Mouse (Mus musculus) liver, embryonic 14.5 days (tissue): ENCODE measurements around the gene Aebp2. TPM values are rescaled to one million over a fixed set of nuclear protein-coding genes. Genes with fewer than 3 reads are reported as not detected.

Experiments
- ATAC-seq: fragments of 200-750 bp; cut with Nextera tagmentation; 2 replicates; pipeline ENCODE4 v1.8.0; 2017; ENCODE audit warnings: moderate number of reproducible peaks, mild to moderate bottlenecking, moderate library complexity; ENCODE audit not compliant: insufficient read depth
- DNase-seq, 3 experiments: peaks; one replicate each; pipeline ENCODE4 v3.0.0-alpha.2; 2012 to 2013; ENCODE audit warnings: low read depth in 3 of 3, low spot score in 3 of 3
- H3K27ac ChIP-seq: fragments of 300-500 bp; sonication (generic); 2 replicates; pipeline ENCODE4 v1.5.1; 2014; ENCODE audit warnings: moderate library complexity, mild to moderate bottlenecking, control low read depth, inconsistent platforms
- H3K27me3 ChIP-seq: fragments of 300-500 bp; sonication (generic); 2 replicates; pipeline ENCODE4 v1.6.1; 2014; ENCODE audit warnings: mild to moderate bottlenecking, low read length, moderate library complexity; ENCODE audit not compliant: control insufficient read depth, insufficient read depth
- H3K36me3 ChIP-seq: fragments of 300-500 bp; sonication (generic); replicated peaks from 2 replicates; pipeline ENCODE4 v1.6.1; 2014; ENCODE audit warnings: low read depth; ENCODE audit not compliant: control insufficient read depth, insufficient read depth
- H3K4me1 ChIP-seq, 2 experiments: fragments of 200-500 bp in 1 of 2; fragments of 300-500 bp in 1 of 2; sonication (generic) in 1 of 2; replicated peaks; 2 replicates each; pipeline ENCODE4 v1.6.1; 2012 to 2014; ENCODE audit warnings: antibody characterized with exemption in 1 of 2, inconsistent platforms in 1 of 2, low read length in 1 of 2; ENCODE audit not compliant: control insufficient read depth in 2 of 2, insufficient read depth in 2 of 2
- H3K4me2 ChIP-seq: fragments of 300-500 bp; sonication (generic); 2 replicates; pipeline ENCODE4 v1.6.1; 2014; ENCODE audit warnings: low read depth, mild to moderate bottlenecking, control low read depth, moderate library complexity
- H3K4me3 ChIP-seq, 2 experiments: fragments of 200-500 bp in 1 of 2; fragments of 300-500 bp in 1 of 2; sonication (generic) in 1 of 2; 2 replicates each; pipeline ENCODE4 v1.5.1; 2012 to 2014; ENCODE audit warnings: low read depth in 2 of 2, low read length in 2 of 2, mild to moderate bottlenecking in 2 of 2, control low read depth in 1 of 2, inconsistent platforms in 1 of 2, moderate library complexity in 1 of 2; ENCODE audit not compliant: insufficient read depth in 1 of 2
- H3K9ac ChIP-seq: fragments of 300-500 bp; sonication (generic); replicated peaks from 2 replicates; pipeline ENCODE4 v1.6.1; 2014; ENCODE audit warnings: mild to moderate bottlenecking, control low read depth, moderate library complexity
- H3K9me3 ChIP-seq: fragments of 300-500 bp; sonication (generic); 2 replicates; pipeline ENCODE4 v1.6.1; 2016; ENCODE audit warnings: low read length, mixed read lengths; ENCODE audit not compliant: control insufficient read depth
- CTCF ChIP-seq: IDR thresholded peaks from 2 replicates; pipeline ENCODE4 v1.5.1; 2016; ENCODE audit warnings: antibody characterized with exemption, low read depth, control low read depth
- EP300 ChIP-seq: IDR thresholded peaks from 2 replicates; pipeline ENCODE4 v1.6.1; 2016; ENCODE audit warnings: antibody characterized with exemption, low read depth
- WGBS: fragments of 180-500 bp; shearing (Covaris S2); extraction: QIAGEN DNeasy Blood & Tissue Kit; methylation state at CpG from one replicate; pipeline ENCODE4 v1.1.7; 2014; ENCODE audit not compliant: insufficient replicate concordance; 5-methylcytosine and 5-hydroxymethylcytosine counted together
- polyA plus RNA-seq, 2 experiments: library from polyadenylated mRNA; depleted of rRNA in 1 of 2; stranded (reverse) in 1 of 2; unstranded in 1 of 2; fragments of >200 nt; fragmentation: Nextera tagmentation in 1 of 2; extraction: Ambion mirVana in 1 of 2; gene quantifications; 2 replicates each; pipeline versions ENCODE4 v1.2.1 to v1.2.3; 2012 to 2014

Gene Aebp2
- polyA plus RNA-seq, 2 experiments, result 3.3 to 10.7 TPM

- ATAC-seq, result peak; percentile 3; the same call in 1 of the 2 replicates
- TF ChIP-seq CTCF, result no peak
- no peak for TF ChIP-seq EP300
- Histone ChIP-seq H3K27ac (peak overlapping the region; percentile 62; the same call in 1 of the 2 replicates), H3K36me3 (no peaks in the 10 kb centered on the region), H3K4me1 (peaks cover 7 to 13% of the 10 kb centered on the region in 2 experiments), H3K4me2 (peak overlapping the region; percentile 85), H3K4me3 (peak overlapping the region; percentile 80 to 90), H3K27me3 (no peaks in the 10 kb centered on the region), H3K9me3 (no peaks in the 10 kb centered on the region), H3K9ac (peak overlapping the region; percentile 82)
- peak in 1 of 3 experiments; percentile 13 for DNase-seq
- under 1% methylated on average over 76 of the region's 80 CpGs for WGBS
Observed at GRCm38 (mm10) chr6:140624096-140625051, 1.9 kb downstream of the Aebp2 start.

GRCm38 (mm10) chr6:140629176-140629859 lies 6.9 kb downstream of the Aebp2 start:
- Histone ChIP-seq H3K4me3 (no peak overlapping the region), H3K27me3 (no peaks in the 10 kb centered on the region), H3K4me2 (no peak overlapping the region), H3K4me1 (peaks cover 7 to 13% of the 10 kb centered on the region in 2 experiments), H3K36me3 (peaks cover 3% of the 10 kb centered on the region; the same call in 1 of the 2 replicates), H3K9ac (no peak overlapping the region), H3K27ac (no peak overlapping the region), H3K9me3 (no peaks in the 10 kb centered on the region)
- ATAC-seq (no peak), DNase-seq (no peak)
- TF ChIP-seq EP300, result no peak
- no peak for TF ChIP-seq CTCF
- 82% methylated on average over 4 of the region's 4 CpGs for WGBS

- ATAC-seq (no peak), DNase-seq (no peak)
- H3K9ac ChIP-seq, result no peak overlapping the region
- H3K4me1 ChIP-seq, result peaks cover 6 to 10% of the 10 kb centered on the region in 2 experiments
- H3K4me3 ChIP-seq, result no peak overlapping the region
- no peaks in the 10 kb centered on the region for H3K27me3 ChIP-seq
- H3K27ac ChIP-seq, result no peak overlapping the region
- WGBS, result 72% methylated on average over 4 of the region's 4 CpGs
- H3K4me2 ChIP-seq, result no peak overlapping the region
- H3K36me3 ChIP-seq, result peaks cover 5% of the 10 kb centered on the region; the same call in 1 of the 2 replicates
- H3K9me3 ChIP-seq, result no peaks in the 10 kb centered on the region
- TF ChIP-seq CTCF (no peak), EP300 (no peak)
Observed at GRCm38 (mm10) chr6:140630306-140630705, 7.8 kb downstream of the Aebp2 start.

- Histone ChIP-seq H3K9me3 (no peaks in the 10 kb centered on the region), H3K4me1 (no peaks in the 10 kb centered on the region; a peak in 1 of 4 replicates), H3K4me2 (no peak overlapping the region), H3K27ac (no peak overlapping the region), H3K27me3 (no peaks in the 10 kb centered on the region), H3K9ac (no peak overlapping the region), H3K36me3 (peaks cover 8% of the 10 kb centered on the region; the same call in 1 of the 2 replicates), H3K4me3 (no peak overlapping the region)
- ATAC-seq, result no peak
- TF ChIP-seq CTCF, result no peak
- TF ChIP-seq EP300, result no peak
- no peak for DNase-seq
- 81% methylated on average over 8 of the region's 8 CpGs for WGBS
Observed at GRCm38 (mm10) chr6:140633616-140634015, 11.2 kb downstream of the Aebp2 start.

- no peak overlapping the region for H3K27ac ChIP-seq
- ATAC-seq, result no peak
- DNase-seq, result no peak
- H3K4me3 ChIP-seq, result no peak overlapping the region
- H3K9me3 ChIP-seq, result no peaks in the 10 kb centered on the region
- no peak for TF ChIP-seq CTCF
- no peak for TF ChIP-seq EP300
- no peak overlapping the region for H3K4me2 ChIP-seq
- H3K27me3 ChIP-seq, result no peaks in the 10 kb centered on the region
- H3K4me1 ChIP-seq, result no peaks in the 10 kb centered on the region; a peak in 1 of 4 replicates
- no peak overlapping the region for H3K9ac ChIP-seq
- 72% methylated on average over 4 of the region's 4 CpGs for WGBS
- H3K36me3 ChIP-seq, result peaks cover 15% of the 10 kb centered on the region; the same call in 1 of the 2 replicates
Observed at GRCm38 (mm10) chr6:140636290-140636689, 13.8 kb downstream of the Aebp2 start.
